Mouse (Mus musculus) layer of hippocampus, adult 9-10 months (tissue): ENCODE data around the gene Clint1.
"Not testable (repeated sequence)": the region's sequence is repeated elsewhere in the genome, so short reads cannot be mapped to it uniquely, and the experiment has no call there.

Experiments
- DNase-seq: peaks from one replicate; pipeline ENCODE4 v3.0.0; 2022; ENCODE audit warnings: low spot score

The Clint1 gene

DNA sequence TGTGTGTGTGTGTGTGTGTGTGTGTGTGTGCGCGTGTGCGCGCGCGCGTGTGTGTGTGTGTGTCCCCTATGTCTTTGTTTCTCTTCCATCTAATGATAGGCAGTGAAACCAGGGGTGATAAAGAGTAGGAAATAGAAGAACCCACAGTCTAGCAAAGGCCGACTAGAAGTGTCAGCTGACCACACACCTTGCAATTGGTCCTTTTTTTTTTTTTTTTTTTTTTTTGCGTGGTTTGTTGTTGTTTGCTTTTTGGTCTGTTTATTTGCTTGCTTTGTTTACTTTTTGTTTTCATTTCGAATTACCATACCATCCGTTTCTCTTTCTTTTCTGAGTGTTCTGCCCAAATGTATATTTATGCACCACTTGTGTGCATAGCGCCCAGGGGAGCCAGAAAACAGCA is 3.6 kb upstream of the Clint1 start:
- DNase-seq = no peak

DNA sequence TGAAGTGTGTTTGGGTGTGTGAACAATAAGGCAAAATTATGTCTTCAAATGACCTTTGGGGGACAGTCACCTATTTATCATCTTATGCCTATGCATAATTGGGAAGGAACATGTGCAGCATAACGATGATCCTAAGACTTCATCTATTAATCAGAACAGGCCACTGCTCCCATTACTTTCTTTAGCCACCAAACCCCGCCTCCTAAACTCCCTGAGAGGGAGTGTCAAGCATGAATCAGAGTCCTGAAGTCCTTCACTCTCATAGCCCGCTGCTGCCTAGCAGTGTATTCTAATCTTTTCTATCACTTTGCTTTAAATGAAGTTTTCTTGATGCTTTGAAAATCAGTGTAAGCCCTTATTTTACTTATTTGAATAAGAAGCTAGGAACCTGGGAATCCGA is 2.6 kb upstream of the Clint1 start:
- DNase-seq = no peak

DNA sequence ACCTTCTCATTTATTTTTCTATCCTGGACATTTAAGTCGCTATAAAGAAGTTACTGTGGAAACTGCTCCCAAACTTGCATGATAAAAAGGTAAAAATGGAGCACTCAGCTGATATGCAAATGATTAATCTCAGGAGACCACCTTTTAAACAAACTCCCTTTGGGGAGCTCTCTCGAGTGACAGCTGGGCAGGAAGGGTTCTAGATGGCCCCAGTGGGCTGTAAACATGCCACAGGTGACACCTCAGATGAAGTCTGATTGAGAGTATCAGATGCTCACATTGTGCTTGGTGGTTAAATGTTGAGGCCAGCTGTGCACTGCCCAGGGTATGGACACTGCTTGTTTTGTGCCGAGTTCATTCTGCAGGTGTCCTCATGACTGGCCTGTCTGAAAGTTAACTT is 2.0 kb upstream of the Clint1 start:
- DNase-seq = no peak

DNA sequence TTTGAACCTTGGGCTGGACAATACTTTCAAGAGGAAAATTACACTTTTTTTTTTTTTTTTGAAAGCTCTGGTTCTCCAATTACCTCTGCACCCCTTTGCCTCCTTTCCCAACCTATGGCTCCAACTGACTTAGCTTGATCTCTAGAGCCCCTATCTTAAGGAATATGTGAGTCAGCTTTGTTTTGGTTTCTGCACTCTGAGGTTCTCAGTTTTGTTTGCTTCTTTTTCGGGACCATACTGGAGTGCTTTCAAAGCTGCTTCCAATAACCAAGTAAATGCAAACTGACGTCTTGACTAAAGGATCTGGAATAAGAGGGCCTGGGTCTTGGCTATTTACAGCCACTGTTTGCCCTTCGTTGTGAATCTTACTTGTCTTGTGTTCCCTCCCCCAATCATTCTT is 1.5 kb upstream of the Clint1 start:
- no peak for DNase-seq

DNA sequence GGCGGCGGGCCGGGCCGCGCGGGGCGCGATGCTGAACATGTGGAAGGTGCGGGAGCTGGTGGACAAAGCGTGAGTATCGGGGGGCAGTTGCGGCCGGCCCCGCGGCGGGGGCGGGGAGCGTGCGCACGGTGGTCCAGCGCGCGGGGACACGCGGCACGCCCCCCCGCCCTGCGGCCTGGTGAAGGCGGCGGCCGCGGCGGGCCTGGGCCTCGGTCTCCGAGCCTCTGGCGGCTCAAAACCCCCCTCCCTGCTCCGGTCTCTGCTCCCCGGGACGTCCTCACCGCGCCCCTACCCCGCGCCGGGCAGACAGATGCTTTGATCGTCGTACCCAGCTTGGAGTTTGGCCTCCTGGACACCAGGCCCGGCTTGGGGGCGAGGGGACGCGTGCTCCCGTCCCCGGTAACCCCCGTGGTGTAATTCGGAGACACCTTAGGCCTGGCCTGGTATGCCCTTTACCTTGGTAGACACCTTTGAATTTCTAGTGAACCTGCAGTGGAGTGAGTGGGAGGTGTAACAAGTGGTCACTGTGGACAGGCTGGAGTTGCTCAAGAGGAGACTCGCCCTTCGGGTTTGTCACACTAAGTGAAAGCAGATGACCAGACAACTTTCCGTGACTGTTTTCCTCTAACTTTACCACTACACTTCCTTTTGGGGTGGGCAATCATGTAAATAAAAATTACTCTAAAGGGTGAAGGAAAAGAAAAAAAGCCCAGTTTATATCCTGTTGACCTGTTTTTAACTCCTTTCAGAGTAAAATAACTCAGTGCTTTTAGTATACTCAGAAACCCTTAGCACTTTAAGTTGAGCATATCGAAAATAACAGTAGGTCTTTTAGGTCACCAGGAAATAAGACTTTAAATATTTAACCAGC is 508 bp downstream of the Clint1 start:
- DNase-seq = no peak

DNA sequence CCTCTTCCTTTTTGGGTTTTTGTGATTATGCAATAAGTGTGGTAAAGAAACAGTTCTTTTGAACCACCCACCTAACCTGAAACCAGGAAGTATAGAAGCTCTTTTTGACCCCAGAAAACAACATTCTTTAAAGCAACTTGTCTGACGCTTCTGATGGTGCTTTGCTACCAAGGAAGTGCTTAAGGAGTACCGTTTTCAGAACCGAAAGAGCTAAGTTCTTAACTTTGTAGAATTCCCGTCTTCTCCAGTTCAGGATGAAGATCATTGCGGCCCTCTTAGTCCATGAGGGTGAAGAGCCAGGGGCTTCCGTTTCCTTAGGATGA is 1.1 kb downstream of the Clint1 start:
- no peak for DNase-seq

DNA sequence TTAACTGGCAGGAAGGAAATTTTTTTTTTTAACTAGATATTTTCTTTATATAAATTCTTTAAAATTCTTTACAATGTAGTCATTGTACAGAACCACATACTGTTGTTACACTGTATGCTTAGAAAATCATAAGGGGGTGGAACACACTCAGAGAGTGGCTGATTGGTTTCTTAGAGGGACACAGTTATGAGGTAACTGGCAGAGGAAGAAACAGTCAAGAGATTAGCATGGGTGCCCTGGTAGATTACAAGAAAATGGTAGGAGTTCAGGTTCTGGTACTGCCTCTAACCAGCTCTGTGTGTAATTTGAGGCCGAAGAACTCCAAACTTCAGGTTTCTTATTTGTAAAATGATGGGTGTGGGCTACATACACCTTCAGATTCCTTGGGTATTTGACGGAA is 2.1 kb downstream of the Clint1 start:
- no peak for DNase-seq

DNA sequence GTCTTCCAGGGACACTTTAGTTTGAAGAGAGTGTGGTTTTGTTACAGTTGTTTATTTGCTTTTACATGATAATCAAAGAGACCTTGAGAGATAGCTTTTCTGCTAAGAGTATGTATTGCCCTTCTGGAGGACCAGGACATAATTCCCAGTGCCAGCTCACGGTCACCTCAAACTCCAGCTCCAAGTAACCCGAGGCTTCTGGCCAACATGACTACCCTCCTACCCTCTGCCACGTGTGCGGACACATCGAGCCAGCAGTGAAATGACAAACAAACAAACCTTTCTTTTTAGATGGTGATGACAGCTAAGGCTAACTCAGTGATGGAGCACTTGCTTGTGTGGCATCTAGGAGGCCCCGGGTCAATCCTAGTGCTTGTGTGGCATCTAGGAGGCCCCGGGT is 2.5 kb downstream of the Clint1 start:
- no peak for DNase-seq

DNA sequence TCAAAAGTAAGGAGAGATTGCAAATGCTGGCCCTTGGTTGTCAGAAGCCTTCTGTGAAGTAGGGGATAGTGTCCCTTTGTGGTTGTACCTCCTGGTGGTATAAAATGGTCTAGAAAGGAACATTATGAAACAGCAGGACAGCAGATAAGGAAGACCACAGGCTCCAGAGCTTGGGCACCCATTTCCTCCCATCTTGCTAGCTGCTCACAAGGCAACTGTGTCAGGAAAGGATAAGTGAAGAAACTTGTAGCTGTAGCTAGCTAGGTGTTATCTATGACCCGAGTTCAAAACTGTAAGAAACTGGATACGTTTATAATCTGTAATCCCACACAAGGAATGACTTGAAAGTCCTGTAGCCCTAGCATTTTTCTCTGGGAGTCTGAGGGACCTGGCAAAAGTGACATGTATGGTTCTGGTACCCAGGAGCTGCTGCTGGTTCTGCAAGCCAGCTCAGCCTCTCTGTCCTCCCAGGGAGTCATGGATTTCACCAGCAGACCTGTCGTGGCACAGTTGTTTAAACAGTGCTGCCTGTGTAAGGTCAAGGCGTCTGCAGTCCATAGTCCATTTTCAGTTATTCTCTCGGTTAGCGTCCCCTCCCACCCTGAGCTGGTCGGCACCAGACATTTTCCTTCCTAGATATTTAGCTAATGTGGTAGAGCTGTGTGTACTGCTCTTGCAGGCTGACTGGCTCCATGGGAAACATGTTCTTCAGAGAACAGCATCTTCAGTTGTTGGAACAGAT is 3.7 kb downstream of the Clint1 start:
- no peak for DNase-seq

DNA sequence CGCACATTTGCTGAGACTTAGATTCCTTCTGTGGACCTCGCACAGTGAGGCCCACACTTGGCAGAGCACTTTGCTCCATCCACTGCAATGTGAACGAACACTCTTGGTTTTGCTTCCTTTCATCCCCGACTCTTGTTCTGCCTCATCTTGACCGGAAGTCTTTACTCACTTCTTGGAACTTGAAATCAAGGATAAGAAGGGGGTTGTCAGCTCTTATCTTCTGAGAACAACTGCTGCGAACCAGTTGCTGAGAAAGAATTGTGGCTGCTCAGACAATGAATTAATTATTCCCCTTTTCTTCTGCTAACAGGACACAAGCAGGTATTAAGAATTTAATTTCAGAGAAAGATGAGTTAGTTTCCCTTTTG is 4.3 kb downstream of the Clint1 start:
- DNase-seq = no peak

DNA sequence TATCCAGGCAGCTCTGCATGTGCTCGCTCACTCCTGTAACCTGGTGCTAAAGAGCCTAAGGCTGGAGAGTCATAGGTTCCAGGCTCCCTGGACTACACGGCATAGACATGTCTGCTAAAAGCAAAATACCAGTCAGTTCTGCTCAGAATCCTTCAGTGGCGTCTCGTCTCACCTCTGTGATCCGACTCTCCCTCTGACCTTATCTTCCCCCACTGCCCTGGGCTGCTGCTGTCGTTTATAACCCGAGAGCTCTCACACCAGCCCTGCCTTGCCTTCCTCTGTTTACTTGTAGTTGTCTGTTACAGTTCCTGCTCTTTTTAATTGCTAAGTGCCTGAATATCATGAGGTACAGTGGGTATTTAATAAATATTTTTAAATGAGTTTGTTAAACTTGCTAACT is 9.5 kb downstream of the Clint1 start:
- no peak for DNase-seq

DNA sequence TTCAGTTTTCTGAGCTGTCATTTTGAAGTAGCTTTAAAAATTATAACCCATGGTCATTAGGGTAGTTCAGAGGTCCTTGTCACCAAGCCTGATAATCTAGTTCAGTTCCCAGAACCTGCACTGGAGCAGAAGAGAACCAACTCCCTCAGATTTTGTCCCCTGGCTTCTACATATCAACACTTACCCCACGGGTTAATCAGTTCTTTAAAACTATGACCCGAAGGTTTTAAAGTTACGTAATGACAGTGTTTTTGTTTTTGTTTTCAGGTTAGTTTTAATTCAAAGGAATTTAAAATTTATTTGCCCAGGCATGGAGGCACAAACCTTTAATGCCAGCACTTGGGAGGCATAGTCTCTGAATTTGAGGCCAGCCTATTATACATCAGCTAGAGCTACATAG is 12.6 kb downstream of the Clint1 start:
- DNase-seq = no peak

DNA sequence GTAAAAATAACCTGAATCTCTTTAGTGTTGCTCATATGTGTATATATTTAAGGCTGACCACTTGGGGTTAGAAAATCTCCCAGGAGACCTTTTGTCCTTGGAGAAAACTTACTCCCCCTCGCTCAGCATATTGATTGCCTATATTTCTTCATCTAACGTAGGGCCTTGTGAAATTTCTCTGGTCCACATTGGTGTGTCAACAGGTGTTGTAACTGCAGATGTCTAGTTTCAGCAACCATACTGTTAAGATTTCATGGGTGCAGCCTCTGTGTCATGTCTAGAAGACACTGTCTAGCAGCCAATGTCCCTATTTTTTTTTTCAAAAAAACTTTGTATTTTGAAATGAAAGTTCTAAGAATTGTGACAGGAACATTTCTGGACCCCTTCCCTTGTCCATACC is 14.0 kb downstream of the Clint1 start:
- no peak for DNase-seq

DNA sequence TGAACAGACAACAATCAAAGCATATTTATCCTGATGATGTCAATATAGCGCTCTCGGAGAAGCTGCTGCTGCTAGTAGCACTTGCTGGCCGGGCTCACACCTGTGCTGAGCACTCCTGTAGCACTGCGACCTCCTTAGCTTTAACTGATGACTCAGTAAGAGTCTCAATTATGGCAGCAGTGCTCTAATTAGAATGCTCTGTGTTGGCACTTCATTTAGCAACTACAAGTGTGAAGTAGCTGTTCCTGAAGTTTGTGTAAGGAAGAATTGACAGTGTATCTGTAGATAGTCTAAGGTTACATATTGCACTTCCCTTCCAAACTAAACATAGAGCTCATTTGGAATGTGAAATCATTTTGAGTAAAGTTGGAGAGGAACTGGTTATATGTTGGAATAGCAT is 14.7 kb downstream of the Clint1 start:
- no peak for DNase-seq

DNA sequence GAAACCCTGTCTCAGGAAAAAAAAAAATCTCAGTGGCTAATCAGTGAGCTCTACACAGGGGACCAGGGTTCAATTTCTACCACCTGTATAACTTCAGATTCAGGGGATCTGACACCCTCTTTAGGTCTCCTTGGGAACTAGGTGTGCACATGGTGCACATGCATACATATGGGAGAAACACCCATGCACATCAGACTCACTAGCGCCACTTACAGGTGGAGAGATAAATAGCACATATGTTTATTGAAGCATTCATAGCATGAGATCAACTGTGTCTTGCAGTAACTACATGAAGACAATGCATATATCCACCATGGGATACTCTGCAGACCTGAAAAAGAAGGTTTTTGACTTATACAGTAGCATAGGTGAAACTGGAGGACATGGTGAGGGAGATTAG is 21.8 kb downstream of the Clint1 start:
- no peak for DNase-seq

DNA sequence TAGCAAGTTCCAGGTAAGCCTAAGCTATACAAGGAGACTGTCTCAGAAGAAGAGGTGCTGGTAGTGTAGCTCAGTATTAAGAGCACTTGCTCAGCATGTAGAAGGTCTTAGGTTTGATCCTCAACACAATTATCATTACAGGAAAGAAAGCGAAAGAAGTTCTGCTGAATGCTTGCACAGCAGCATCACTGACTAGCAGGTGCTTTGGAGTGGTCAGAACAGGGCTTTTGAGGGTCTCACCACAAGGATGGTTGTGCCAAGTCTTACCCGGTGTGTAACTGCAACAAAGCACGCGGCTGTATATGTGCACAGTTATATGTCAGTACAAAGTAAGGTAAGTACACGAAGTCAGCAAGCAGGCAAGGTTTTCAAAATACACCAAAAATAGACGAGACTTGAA is 22.4 kb downstream of the Clint1 start:
- no peak for DNase-seq

DNA sequence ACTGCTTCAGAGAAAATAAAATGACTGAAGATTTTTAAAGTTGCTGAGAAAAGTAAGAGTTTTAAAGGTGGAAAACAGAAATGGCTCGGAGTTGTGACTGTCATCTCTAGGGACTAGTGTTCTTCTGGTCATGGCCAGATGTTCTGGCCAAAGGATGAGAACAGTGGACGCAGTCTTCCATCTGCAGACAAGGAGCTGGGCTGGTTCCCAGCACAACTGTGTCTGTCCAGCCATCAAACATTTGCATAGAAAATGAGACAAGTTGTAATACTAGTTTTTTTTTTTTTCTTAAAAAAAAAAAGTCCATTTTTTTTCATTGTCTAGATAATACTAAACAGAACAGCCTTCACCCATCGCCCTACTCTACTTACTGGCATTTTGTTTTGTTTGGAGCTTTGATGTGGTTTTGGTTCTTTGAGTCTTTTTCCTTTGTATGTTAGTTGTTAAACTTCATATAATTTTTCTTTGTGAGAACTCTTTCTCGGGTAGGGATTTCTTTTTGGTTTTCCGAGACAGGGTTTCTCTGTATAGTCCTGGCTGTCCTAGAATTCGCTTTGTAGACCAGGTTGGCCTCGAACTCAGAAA is 23.6 kb downstream of the Clint1 start:
- no peak for DNase-seq

DNA sequence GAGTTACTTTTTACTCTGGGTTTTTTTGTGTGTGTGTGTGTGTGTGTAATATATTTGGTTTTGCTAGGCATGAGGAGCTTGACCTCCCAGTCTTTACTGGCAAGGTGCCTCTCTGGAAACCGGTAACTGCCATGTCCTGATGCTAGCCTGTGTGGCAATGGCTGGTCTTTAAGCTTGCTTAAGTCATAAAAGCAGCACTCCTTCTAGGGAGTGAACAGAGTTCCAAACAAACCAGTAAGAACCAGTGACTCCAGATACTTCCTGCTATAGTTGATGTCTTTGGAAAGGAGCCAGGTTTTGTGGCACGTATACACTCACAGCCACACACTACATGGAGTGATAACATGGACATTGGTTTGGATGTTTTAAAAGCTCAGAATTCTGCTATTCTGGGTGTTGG is 24.2 kb downstream of the Clint1 start:
- no peak for DNase-seq

DNA sequence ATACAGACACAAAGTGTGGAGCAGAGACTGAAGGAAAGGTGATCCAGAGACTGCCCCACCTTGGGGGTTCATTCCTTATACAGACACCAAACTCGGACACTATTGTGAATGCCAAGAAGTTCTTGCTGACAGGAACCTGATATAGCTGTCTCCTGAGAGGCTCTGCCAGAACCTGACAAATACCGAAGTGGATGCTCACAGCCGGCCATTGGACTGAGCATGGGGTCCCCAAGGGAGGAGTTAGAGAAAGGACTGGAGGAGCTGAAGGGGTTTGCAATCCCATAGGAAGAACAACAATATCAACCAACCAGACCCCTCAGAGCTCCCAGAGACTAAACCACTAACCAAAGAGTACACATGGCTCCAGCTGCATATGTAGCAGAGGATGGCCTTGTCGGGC is 27.5 kb downstream of the Clint1 start:
- DNase-seq = not testable (repeated sequence)

DNA sequence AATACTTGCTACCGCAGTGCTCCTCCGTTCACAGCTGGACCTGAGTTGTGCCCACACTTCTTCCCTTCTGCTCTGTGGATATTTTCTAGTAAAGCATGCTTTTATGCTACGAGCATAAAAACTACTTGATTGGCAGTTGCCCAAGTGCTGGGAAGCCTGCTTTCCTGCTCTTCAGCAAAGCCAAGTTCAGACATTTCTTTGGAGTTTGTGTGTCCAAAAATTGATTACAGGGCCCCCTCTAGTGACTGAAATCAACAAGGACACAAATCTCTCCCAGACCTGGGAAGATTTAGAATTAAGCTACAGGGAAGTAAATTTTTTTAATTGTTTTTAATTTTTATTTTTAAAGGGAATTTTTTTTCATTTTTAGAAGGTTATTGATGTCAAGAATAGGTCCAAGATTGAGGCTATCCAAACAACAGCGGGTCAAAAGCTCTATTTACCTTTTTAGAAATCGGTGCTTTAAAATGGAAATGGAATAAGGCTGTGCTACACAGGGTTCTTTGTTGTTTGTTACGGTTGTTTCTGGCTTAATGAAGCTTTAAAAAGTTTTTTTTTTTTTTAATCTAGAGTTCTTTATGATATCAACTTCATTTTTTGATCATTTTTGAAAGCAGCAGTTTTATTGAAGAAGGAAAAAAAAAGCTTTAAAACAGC is 29.3 kb downstream of the Clint1 start:
- DNase-seq = peak; percentile 43

DNA sequence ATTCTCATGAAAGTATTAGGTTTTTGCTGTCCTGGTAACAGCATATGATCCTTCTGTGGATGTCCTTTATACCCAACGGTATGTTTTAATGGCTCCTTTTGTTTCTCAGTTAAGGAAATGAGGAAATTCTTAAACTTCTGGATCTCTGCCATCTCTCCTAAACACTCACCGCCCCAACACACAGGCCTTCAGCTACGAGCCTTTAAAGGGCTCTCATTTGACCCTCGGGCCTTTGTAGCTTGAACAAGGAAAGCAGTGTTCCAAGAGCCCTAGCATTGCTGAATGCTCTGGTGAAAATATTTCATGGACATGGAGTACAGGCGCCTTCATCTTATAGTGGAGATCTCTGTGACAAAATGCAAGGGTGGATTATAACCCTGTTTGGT is 29.8 kb downstream of the Clint1 start:
- no peak for DNase-seq

DNA sequence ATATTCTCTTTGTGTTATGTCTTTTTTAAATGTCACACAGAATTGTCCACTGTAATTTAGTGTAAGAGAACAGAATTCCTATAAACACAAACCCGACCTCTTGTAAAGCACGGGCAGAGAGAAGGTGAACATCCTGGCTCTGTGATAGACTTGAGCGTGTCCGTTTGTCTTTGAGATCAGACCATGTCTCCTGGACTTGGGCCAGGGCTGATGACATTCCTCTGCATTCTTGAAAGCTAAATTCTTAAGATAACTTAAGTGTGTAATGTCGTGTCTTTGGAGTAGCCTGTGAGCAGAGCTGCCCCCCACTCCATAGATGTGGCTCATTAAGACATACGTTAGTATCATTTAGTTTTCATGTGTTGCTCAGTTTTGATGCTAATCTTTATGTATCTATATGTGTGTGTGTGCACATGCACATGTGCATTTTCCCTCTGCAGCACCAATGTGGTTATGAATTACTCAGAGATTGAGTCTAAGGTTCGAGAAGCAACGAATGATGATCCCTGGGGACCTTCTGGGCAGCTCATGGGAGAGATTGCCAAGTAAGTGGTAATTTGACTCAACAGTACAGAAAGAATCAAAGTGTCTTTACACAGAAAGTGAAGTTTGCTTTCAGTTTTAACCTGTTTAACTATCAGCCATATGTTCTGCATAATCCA is 31.6 kb downstream of the Clint1 start:
- no peak for DNase-seq

DNA sequence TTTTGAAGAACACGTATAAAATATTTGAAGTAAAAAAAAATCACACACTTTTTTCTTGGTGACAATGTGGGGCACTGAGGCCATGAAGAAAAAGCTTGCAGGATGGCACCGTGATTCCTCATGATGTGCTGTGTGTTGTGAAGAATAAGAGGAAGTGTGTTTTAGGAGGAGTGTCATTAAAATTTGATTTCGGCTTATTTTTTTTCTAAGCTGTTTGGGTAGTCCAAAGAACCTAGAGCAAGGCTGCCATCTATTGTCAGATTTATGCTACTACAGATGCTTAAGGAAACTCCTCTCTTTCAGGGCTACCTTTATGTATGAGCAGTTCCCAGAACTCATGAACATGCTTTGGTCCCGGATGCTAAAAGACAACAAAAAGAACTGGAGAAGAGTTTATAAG is 32.2 kb downstream of the Clint1 start:
- no peak for DNase-seq
